Mouse (Mus musculus): Measurements from ENCODE around the gene Henmt1.

The Henmt1 gene

DNA sequence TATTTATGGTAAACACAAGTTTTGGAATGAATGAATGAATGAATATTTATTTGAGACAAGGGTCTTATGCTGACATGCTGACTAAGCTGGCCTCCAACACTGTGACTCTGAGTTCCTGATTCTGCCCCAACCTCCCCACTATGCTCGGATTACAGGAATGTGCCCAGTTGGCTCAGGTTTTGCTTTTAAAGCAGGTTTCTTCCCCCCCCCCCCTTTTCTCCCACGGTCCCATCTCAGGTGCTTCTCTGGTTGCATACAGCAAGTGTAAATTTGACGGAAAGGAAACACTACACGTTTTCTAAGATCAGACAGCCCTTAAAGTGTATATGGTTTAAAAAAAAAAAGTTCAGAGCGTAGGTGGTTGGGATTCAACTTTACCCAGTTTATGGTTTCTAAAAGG lies at the start of gene Henmt1:
Gene Henmt1, plus strand, starts transcription at position 301 of the 400 bp plus-strand sequence.
- no peak for DNase-seq (ENCODE audit: low spot score in 2 of 2)

DNA sequence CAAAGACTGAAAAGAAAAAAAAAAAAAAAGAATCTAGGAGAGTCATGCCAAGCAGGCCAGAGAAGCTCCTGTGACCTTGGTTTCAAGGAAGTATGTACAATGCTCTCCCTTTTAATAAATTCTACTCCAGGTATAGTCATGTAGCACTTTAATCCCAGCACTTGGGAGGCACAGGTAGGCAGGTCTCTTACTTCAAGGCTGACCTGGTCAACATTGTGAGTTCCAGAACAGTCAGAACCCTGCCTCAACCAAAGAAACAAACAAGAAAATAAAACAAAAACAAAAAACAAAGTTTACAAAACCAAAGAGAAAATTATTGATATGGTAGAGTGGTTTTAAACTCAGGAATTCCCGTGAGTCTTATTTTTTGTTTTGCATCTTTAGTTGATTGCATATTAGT lies 49.8 kb upstream of the Henmt1 start, which contains the start of gene Fndc7:
Gene Fndc7, minus strand, starts transcription at position 101 of the 400 bp plus-strand sequence.
- no peak for DNase-seq (ENCODE audit: low spot score in 2 of 2)

DNA sequence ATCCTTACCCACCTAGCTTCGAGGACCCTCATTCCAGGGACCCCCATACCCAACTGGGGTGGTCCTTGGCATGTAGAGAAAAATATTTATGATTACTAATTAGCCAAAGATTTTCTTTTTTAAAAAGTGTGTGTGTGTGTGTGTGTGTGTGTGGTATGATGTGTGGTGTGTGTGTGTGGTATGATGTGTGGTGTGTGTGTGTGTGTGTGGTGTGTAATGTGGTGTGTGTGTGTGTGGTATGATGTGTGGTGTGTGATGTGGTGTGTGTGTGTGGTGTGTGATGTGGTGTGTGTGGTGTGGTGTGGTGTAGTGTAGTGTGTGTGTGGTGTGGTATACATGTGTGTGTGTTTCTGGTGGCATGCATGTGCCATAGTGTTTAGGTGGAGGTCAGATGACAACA lies 47.6 kb upstream of the Henmt1 start:
- DNase-seq (ENCODE audit: low spot score in 2 of 2): no peak

GRCm38 (mm10) chr3:108892914-108893313 lies 46.8 kb upstream of the Henmt1 start:
- no peak for DNase-seq (ENCODE audit: low spot score in 2 of 2)

GRCm38 (mm10) chr3:108898640-108899039 lies 41.0 kb upstream of the Henmt1 start:
- DNase-seq (ENCODE audit: low spot score in 2 of 2): no peak

GRCm38 (mm10) chr3:108900147-108900546 lies 39.5 kb upstream of the Henmt1 start:
- no peak for DNase-seq (ENCODE audit: low spot score in 2 of 2)

DNA sequence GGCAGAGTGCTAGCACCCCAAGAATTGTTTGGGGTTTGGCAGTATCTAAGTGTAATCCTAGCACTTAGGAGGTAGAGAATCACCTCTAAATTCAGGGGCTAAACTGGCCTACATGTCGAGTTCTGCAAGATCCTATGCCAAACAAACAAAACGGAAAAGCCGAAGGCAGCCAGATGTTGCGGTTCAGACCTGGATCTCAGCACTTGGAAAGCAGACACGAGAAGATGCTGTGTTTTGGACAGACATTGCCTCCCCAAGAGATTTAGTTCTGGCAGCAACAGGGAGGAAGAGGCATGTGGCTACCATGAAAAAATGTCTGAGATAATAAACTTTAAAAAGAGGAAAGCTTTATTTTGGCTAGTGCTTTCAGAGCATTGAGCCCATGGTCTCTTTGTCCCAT lies 39.0 kb upstream of the Henmt1 start:
- no peak for DNase-seq (ENCODE audit: low spot score in 2 of 2)

DNA sequence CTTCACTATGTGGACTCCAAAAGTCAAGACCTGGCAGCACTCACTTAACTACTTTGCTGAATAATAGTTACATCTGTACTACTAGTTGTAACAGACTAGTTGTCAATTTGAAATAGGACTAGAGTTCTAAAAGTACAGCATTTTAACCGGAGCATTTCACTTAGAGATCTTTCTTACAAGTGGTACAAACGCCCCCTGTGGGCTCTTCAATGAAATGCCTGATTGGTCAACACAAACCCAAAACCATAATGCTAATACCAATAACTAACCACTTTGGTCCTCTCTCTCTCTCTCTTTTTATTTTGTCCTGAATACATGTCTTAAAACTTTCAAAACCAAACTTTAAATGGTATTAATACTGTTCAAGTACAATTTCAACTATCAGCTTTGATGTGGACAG lies 37.6 kb upstream of the Henmt1 start:
- no peak for DNase-seq (ENCODE audit: low spot score in 2 of 2)

- DNase-seq (ENCODE audit: low spot score in 2 of 2): no peak
These were observed 36.7 kb upstream of the Henmt1 start for GRCm38 (mm10) chr3:108902934-108903333.

DNA sequence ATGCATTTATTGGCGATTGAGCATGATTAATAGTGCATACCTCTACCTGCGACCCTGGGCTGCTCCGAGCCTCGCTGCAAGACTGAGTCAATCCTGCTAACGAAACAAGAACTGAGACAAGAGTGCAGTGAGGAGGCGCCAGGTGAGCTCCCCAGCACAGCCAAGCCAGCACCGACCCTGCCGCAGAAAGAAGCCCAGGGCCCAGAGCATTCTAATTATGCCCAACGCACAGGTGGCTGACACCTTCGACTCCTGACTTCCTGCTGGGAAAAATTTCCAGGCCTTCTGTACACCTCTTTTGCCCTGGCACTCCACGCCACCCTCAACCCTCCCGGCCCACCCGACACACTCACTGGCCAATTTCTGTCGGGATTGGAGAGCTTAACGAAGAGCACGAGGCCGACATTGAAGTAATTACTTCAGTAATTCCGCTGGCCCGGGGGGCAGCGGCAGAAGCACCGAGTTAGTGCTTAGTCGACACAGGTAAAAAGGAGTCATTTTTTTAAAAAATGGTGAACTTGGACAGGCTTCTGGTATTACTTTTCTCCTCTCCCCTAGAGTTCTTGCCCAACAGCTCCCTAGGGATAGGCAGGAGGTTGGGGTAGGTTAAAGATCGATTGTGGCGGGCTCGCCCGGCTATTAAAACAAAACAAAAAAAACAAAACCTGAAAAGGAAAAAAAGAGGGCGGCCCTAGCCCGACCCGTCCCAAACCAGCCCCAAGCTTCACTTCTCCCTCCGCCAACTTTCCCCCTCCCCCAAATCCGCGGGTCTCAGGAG lies 29.2 kb upstream of the Henmt1 start:
- DNase-seq (ENCODE audit: low spot score in 2 of 2): no peak

DNA sequence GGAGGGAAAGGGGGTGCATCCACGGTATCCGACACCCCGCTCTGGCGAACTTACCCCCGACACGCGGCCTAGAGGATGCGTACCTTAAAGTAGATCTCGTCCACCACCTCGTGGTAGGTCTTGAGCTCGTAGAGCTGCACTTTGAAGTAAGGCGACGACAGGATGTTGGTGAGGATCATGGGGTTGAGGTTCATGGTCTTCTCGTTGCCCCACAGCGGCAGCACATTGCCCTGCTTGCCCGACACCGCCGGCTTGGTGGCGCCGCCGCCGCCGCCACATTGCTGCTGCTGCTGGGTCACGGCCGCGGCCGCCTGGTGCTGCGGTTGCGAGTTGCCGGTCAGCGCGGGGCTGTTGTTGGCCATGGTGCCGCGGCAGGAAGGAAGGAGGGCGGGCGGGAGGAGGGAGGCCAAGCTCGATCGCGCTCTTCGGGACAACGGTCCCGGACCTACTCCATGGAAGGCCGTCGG lies 28.6 kb upstream of the Henmt1 start:
- peak; percentile 31 to 45 for DNase-seq (ENCODE audit: low spot score in 2 of 2)

- DNase-seq (ENCODE audit: low spot score in 2 of 2): peak; percentile 92 to 96
These were observed 27.9 kb upstream of the Henmt1 start, which contains the start of gene Prpf38b for GRCm38 (mm10) chr3:108911548-108912413. TSS of gene Prpf38b (minus strand) at chr3:108911727.

DNA sequence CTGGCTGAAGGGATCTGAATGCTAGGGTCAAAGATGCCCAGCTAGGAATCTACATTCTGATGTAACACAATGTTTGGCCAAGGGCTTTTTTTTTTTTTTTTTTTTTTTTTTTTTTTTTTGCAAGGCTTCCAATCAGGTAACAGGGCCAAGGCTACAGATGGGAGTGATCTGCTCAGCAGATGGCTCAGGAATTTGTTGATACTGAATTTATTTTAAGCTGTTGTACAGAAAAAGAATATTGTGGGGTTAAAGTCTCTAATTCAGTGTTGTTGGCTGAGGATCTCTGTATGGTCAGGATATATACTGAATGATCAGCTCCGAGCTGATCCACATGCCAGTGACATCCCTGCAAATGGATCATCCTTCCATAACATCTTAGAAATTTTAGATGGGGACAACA lies 23.7 kb upstream of the Henmt1 start:
- peak in 1 of 2 experiments; percentile 35 for DNase-seq (ENCODE audit: low spot score in 2 of 2)

DNA sequence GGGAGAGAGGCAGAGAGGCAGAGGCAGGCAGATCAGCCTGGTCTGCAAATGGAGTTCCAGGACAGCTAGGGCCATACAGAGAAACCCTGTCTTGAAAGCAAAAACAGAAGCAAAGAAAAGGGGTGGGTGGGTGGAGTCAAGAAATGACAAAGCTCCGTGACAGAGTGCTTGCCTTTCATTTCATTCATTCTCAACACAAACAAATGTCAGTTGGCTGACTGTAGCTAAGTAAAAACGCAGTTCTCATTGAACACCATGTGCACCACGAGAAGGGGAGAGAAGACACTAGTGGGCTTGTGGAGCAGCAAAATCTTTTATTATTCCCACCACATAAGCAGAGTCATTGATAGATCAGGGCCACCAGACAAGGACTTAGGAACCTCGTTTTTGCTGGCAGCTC lies 22.8 kb upstream of the Henmt1 start:
- no peak for DNase-seq (ENCODE audit: low spot score in 2 of 2)

DNA sequence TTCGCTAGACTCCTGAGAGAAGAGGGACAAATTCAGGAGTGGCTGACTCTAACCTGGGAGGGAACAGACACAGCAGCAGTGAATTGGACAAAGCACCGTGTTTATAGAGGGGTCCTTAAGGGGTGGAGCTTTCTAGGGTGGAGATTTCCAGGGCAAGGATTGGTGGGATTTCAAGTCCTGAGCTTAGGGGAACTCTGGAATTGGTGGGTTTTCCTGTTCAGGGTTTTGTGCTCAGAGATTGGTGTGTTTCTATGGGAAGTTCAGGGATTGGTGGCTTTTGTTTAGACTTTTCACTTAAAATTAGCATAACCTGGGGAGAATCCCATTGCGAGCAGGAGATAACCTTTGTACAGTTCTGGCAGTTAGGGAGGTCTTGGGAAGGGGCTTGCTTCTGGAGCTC lies 21.7 kb upstream of the Henmt1 start:
- no peak for DNase-seq (ENCODE audit: low spot score in 2 of 2)

DNA sequence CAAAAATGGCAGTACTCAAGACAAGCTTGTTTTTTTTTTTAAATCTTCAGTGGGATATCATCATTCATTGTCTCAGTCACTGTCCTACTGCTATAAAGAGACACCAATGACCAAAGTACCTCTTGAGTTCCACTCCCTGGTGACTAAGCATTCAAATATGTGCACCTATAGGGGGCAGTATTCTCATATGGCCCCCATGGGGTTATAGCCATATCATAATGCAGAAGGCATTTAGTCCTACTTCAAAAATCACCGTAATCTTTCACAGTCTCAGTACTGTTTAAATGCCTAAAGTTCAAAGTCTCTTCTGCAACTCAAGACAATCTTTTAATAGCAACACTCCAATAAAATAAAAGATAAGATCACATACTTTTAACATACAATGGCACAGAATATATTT lies 20.8 kb upstream of the Henmt1 start:
- no peak for DNase-seq (ENCODE audit: low spot score in 2 of 2)

DNA sequence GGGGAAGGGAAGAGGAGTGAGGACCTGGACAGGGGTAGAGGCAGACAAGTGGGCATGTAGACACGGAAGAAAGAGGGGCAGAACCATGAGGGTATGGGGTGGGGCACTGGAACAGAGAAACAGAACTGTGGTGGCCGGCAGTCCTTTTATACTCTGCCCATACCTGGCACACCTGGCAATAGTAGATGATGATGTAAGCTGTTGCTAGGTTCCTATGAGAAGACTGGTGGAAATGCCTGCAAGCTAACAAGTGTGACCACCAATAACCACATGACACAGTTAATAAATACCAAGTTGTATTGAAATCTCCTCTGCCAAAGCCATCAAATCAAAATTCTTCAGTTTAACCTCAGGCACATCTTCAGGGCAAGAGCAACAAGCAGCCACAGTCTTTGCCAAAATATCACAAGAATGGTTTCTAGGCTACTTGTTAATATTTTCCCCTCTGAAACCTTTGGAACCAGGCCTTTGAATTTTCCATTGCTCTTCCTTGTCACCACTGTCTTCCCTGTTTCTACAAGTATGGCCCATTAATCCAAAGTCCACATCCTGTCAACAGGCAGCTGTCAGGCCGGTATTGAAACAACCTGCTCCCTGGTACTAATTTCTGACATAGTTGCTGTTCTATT lies 19.1 kb upstream of the Henmt1 start:
- no peak for DNase-seq (ENCODE audit: low spot score in 2 of 2)

DNA sequence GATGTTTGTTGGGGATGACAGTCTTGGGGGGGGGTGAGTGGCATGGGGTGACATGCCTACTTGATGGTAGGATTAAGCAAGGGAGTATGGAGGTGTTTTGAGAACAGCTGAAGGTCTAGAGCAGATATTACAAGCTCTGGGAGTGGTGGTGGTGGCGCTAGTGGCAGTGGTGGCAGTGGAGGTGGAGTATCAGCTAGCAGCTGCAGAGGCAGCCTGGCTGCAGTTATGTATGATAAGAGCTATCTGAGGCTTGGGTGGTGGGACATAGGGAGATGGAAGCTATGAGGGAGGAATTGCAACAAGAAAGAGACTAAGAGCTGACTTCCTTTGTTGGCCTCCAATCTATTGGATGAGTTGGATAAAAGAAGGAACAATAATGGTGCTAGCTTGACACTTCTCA lies 17.9 kb upstream of the Henmt1 start:
- DNase-seq (ENCODE audit: low spot score in 2 of 2): no peak

DNA sequence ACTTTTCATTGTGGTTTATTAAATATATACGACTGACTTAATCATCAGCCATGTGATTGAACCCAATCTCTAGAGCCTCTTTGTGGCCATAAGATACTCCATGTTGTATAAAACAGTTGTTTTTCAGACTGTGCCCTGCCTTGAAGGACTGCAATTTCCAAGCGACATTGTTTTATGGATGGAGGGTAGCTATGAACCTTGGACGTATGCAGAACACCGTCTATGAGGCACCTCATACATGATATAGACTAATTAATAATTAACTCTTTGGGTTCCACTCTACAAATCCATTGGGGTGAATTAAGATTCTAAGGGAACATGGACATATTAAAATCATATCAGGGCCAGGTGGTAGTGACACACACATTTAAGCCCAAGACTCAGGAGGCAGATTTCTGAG lies 14.0 kb upstream of the Henmt1 start:
- DNase-seq (ENCODE audit: low spot score in 2 of 2): no peak

- DNase-seq (ENCODE audit: low spot score in 2 of 2): no peak
These were observed 13.4 kb upstream of the Henmt1 start for GRCm38 (mm10) chr3:108926308-108926707.

GRCm38 (mm10) chr3:108933557-108933956 lies 6.1 kb upstream of the Henmt1 start:
- DNase-seq (ENCODE audit: low spot score in 2 of 2): no peak

GRCm38 (mm10) chr3:108938691-108939090 lies 982 bp upstream of the Henmt1 start:
- no peak for DNase-seq (ENCODE audit: low spot score in 2 of 2)
